Mouse (Mus musculus): ENCODE results near the gene Dnajc25. TPM values are rescaled to one million over a fixed set of nuclear protein-coding genes. Genes with fewer than 3 reads are reported as not detected.

Gene Dnajc25
- total RNA-seq (2015) (11.2 and 11.8 TPM in 2 replicates), total RNA-seq (2017) (13.0 and 14.6 TPM in 2 replicates)

GRCm38 (mm10) chr4:58994762-58995161, at the start of gene Dnajc25:
Dnajc25 (plus strand) TSS chr4:58995062.
- ATAC-seq (ENCODE audit: poor library complexity, severe bottlenecking), result no peak

- no peak for ATAC-seq (ENCODE audit: poor library complexity, severe bottlenecking)
Measured at GRCm38 (mm10) chr4:58948391-58948790, 46.5 kb upstream of the Dnajc25 start.

GRCm38 (mm10) chr4:58952630-58953029, 42.2 kb upstream of the Dnajc25 start:
- no peak for ATAC-seq (ENCODE audit: poor library complexity, severe bottlenecking)

- ATAC-seq (ENCODE audit: poor library complexity, severe bottlenecking), result no peak
Measured at GRCm38 (mm10) chr4:58961719-58962118, 33.1 kb upstream of the Dnajc25 start.

- no peak for ATAC-seq (ENCODE audit: poor library complexity, severe bottlenecking)
Measured at GRCm38 (mm10) chr4:58963271-58963670, 31.6 kb upstream of the Dnajc25 start.

GRCm38 (mm10) chr4:58965136-58965535, 29.7 kb upstream of the Dnajc25 start:
- no peak for ATAC-seq (ENCODE audit: poor library complexity, severe bottlenecking)

- peak; percentile 43; the same call in 1 of the 2 replicates for ATAC-seq (ENCODE audit: poor library complexity, severe bottlenecking)
Measured at GRCm38 (mm10) chr4:58970678-58971077, 24.2 kb upstream of the Dnajc25 start.

GRCm38 (mm10) chr4:58975711-58976110, 19.2 kb upstream of the Dnajc25 start:
- no peak for ATAC-seq (ENCODE audit: poor library complexity, severe bottlenecking)

GRCm38 (mm10) chr4:58981421-58981820, 13.4 kb upstream of the Dnajc25 start:
- ATAC-seq (ENCODE audit: poor library complexity, severe bottlenecking), result no peak

GRCm38 (mm10) chr4:58982806-58983205, 12.1 kb upstream of the Dnajc25 start:
- ATAC-seq (ENCODE audit: poor library complexity, severe bottlenecking), result no peak

GRCm38 (mm10) chr4:58985157-58985648, 9.7 kb upstream of the Dnajc25 start:
- peak; percentile 56 for ATAC-seq (ENCODE audit: poor library complexity, severe bottlenecking)

GRCm38 (mm10) chr4:58986540-58987190, 8.2 kb upstream of the Dnajc25 start, which contains the start of gene Ptgr1:
Ptgr1 (minus strand) TSS chr4:58987119.
- ATAC-seq (ENCODE audit: poor library complexity, severe bottlenecking), result peak; percentile 50

- peak; percentile 25; the same call in 1 of the 2 replicates for ATAC-seq (ENCODE audit: poor library complexity, severe bottlenecking)
Measured at GRCm38 (mm10) chr4:58989303-58989898, 5.5 kb upstream of the Dnajc25 start.

GRCm38 (mm10) chr4:58990609-58991434, 4.0 kb upstream of the Dnajc25 start:
- ATAC-seq (ENCODE audit: poor library complexity, severe bottlenecking), result peak; percentile 32

GRCm38 (mm10) chr4:58992195-58992594, 2.7 kb upstream of the Dnajc25 start:
- ATAC-seq (ENCODE audit: poor library complexity, severe bottlenecking), result no peak

- ATAC-seq (ENCODE audit: poor library complexity, severe bottlenecking), result no peak
Measured at GRCm38 (mm10) chr4:58995251-58995693, 410 bp downstream of the Dnajc25 start.

- ATAC-seq (ENCODE audit: poor library complexity, severe bottlenecking), result no peak
Measured at GRCm38 (mm10) chr4:58997081-58997480, 2.2 kb downstream of the Dnajc25 start.

GRCm38 (mm10) chr4:58998688-58999087, 3.8 kb downstream of the Dnajc25 start:
- ATAC-seq (ENCODE audit: poor library complexity, severe bottlenecking), result no peak

GRCm38 (mm10) chr4:58999686-59000085, 4.8 kb downstream of the Dnajc25 start:
- ATAC-seq (ENCODE audit: poor library complexity, severe bottlenecking), result peak; percentile 64

GRCm38 (mm10) chr4:59000614-59001013, 5.8 kb downstream of the Dnajc25 start:
- 0 out of 2 replicates have a peak, but pooled peaks have one; percentile 23 for ATAC-seq (ENCODE audit: poor library complexity, severe bottlenecking)

Measured in megakaryocyte, adult 5-6 weeks (primary cell).